Mouse (Mus musculus): ENCODE measurements at regions not wholly inside any gene's neighbourhood (a gene's known extent, or its start where the extent isn't known, plus 50 kb on each side); places are given as distances from the start of the nearest gene placed in this dataset.

DNA sequence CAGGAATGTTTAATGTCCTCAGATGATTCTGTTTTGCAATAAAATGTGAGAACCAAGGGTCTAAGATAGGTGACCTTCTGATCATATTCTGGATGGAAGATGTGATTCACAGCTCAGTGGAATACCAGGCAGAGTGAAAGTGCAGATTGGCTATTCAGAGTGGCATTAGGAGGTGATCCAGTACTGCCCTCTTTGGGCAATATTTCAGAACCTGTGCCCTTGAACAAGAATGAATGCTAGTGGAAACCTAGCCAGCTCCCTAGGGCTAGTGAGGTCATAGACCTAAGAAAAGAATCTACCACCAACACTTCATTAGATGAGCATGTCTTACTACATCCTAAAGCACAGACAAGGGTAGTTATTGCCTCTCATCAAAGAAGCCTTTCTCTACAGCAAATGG lies 372.7 kb upstream of the Trib2 start:
- DNase-seq (ENCODE audit: low spot score): peak; percentile 20

DNA sequence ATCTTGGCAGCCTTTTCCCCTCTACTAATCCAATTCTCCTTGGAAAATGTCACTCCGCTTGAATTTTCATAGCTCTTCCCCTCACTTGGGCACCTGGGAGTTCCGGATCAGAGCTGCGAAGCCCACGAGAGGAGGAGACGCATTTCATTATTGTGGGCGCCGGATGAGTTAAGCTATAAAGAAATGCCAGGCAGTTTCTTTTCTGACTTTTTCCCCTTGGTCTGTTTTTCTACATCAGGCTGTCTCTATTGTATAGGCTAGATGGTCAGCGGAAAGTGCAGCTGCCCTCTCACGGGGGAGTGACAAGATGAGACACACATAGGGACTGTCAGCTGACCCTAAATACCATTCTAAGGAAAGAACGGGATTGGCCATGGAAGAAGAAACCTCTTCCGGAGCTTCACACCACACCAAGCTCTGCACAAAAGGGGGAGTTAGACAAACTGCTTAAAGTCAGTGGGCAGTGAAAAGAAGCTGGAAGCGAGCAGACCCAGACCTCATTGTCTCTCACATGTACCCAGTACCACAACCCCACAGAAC lies 369.3 kb upstream of the Trib2 start:
- no peak for DNase-seq (ENCODE audit: low spot score)

DNA sequence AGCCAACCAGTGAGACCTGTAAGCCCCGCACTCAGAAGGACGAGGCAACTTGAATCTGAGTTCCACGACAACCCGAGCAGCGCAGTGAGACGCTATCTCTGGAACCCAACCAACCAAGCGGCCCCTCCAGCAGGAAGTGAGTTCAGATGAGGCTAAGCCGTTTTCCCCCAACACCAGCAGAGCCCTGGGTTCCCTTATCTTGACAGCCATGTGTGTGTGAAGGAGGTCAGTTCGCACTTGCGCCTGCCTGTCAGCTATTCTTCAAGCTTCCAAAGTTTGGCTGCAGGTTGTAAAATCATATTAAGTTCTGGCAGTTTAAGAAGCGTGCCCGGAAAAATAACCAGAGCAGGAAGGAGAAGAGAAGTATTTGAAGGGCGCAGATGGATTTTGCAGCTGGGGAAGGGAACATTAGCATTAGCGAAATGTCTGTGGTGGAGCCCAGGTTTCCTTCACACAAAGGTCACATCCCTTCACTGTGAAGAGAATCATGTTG lies 368.8 kb upstream of the Trib2 start:
- no peak for DNase-seq (ENCODE audit: low spot score)

DNA sequence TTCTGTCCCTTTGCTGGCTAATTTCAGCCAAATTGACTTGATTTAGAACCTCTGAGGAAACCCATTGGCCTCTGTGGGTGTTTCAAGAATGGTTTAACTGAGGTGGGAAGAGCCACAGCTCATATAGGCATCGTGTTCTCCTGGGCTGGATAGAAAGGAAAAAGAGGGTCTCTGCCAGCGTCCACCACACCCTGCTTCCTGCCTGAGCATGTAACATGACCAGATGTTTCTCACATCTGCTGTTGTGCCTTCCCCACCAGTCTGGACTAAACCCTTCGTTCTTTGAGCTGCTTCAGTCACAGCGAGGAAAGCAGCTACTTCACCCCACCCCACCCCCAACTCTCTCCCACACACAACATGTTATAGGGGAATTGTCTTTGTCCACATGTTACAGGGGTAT lies 366.3 kb upstream of the Trib2 start:
- DNase-seq (ENCODE audit: low spot score): no peak

DNA sequence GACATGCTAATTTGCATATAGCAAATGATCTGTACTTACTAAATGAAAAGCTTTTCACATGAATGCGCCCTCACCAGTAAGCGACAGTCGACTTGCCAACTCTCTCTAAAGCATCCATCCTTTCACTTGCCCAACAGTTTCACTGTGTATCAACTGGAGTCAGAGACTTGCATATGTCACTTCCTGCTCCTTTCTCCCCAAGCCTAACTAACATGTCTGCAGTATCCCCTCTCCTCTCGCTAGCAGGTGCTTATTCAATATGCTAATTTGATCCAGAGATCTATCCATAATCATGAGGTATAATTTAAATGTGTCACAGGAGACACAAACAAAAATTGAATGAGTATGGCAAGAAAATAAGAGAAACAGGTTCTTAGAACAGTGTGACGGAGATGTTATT lies 364.9 kb upstream of the Trib2 start:
- no peak for DNase-seq (ENCODE audit: low spot score)

DNA sequence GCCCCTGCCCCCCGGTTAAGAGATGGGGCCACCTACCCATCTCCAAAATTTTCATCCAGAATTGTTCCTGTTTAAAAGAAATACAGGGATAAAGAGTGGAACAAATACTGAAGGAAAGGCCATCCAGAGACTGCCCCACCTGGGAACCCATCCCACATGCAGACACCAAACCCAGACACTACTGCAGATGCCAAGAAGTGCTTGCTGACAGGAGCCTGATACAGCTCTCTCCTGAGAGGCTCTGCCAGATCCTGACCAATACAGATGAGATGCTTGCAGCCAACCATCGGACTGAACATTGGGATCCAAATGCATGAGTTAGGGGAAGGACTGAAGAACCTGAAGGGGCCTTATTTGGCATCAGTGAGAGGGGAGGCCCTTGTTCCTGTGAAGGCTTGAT lies 363.2 kb upstream of the Trib2 start:
- DNase-seq (ENCODE audit: low spot score): no peak

DNA sequence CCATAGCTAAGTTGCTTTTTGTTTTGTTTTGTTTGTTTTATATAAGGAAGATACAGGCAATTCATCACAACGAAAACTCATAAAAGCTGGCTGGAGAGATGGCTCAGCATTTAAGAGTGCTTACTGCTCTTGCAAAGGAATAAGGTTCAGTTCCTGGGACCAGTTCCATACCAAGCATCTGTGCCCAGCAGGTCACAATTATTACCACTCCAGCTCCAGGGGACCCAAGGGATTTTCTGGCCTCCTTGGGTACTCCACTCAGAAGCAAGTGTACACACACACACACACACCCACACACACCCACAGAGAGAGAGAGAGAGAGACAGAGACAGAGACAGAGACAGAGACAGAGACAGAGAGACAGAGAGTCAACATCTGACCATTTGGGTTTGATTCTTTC lies 359.6 kb upstream of the Trib2 start:
- no peak for DNase-seq (ENCODE audit: low spot score)

DNA sequence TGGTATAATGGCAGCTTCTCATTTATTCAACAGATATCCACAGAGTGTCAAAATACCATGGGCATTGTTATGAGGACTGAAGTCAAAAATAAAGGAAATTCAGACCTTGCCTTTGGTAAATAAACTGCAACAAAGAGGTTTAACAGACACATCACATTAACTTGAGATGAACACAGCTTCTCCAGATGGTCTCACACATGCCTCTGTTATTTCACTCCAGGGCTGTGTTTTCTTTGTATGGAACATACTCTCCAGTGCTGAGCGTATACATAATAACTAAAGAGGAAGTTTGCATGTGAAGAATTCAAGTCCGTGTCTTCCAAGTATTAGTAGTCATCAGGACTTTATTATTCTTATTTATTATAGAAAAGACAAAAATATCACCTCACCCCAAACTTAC lies 355.5 kb upstream of the Trib2 start:
- DNase-seq (ENCODE audit: low spot score): no peak

DNA sequence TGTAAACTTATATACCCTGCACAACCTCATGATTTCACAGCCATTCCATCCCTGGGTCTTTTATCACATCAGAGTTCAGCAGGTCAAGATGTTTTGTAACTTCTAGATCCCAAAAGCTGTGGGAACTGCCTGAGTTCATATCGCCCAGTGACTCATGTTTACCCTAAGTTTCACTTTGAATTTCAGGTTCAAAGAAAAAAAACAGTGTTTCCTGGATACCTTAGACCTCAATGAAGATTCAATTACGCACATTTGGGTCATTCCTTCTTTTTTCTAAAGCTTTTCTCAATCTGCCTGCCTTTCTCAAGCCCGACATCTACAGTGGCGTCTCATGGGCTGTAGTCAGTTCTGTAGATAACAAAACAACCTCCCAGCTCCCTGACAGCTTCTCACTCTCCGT lies 354.9 kb upstream of the Trib2 start:
- DNase-seq (ENCODE audit: low spot score): no peak

DNA sequence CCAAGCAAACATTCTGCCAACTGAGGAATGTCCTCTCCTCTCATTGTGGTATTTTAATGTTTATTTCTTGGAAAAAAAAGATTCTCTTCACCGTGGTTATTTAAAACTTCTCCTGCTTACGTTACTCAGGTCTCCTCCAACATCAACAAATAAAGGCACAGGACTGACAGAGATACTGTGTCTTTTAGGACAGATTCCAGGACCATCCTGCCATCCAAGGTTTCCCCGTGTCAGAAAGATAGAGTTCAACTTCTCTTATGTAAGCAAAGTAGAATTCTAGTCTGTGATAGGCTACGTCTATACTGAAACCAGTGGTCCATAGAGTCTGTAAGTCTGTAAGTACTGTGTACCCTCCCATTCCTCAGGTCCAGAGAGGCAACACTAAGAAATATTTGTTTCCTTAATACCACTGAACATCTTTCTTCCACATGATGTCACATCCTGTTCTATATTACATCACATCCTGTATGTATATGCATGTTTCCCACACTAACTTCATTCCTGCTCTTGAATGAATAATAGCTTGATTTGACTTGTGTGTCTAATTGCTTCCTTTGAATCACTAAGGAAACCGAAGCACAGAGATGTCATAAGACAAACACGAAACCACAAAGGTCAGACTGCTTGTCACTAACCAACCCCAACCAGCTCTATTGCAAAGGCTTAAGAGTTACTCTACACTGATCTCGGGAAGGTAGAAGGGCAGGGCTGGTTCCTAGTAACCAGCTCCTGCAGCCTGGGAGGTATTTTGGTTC lies 353.2 kb upstream of the Trib2 start:
- no peak for DNase-seq (ENCODE audit: low spot score)

DNA sequence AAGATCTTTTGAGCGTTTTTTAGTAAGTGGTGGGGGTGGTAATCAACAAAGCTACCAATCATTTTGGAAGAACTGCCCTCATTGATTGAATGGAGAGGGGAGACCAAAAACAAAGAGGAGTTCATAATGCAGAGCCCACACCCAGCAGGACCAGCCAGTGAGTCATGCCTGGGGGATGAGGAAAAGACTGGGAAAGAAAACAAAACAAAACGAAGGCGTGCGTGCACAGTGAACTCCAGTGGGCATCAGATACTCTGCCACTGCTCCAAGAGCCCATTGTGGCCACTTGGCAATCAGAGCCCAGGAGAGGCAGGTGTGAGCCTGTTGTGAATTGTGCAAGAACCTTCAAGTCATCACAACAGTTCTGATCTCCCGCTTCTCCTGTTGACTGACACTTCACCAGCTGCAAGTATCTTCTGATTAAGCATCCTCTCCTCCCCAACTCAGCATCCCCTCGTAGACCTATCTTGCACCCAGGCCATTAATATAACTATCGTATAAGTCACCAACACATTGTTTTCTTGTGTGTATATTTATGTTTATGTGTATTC lies 351.1 kb upstream of the Trib2 start:
- no peak for DNase-seq (ENCODE audit: low spot score)

DNA sequence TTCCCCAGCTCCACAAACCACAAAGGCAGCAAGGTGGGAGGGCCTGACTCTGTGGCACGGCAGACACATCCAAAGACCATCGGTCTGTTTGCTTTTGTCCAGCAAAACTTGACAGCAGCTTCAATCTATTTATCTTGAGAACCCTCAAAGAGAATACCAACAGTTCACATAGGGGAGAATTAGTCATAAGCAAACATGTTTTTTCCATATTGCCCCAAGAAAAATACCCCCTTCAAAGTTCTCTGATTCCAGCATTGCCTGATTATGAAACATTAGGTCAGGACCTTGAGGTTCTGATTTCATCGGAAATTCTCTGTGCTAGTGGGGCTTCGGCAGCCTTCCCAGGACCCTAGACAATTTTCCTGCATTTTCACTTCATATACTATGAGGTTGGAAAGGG lies 348.4 kb upstream of the Trib2 start:
- no peak for DNase-seq (ENCODE audit: low spot score)

DNA sequence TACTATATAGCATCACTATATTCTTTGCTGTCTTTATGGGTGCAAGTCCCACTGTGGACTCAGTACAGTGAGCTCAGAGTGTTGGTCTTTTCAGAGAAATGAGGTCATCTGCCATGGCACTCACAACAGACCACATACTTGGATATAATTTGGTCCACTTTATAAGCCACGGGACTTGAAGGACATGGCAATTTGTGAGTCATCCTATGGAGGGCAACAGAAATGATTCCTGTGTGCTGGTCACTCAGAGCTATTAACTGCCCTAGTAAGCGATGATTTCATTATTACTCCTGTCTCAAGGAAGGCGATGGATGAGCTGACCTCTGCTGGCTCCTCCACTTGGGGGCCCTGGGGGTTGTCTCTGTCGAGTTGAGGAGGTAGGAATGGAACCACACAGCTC lies 345.2 kb upstream of the Trib2 start:
- DNase-seq (ENCODE audit: low spot score): peak; percentile 57

DNA sequence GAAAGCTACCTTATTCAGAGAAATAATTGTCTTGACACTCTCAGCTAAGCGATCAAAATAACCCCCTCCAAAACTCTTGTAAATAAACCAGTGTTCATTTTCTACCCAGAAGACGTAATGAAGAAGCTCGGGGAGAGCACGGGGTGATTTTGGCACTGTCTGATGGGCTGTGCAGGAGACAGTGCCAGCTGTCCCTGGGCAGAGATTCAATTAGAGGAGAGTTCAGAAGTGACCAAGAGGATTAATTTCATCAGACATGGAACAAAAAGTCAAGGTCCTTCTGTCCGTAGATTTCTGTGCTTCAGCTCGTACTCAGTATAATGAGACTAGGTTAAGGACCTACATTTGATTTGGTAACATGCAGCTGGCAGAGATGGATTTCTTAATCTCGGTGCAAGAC lies 341.2 kb upstream of the Trib2 start:
- peak; percentile 48 for DNase-seq (ENCODE audit: low spot score)

DNA sequence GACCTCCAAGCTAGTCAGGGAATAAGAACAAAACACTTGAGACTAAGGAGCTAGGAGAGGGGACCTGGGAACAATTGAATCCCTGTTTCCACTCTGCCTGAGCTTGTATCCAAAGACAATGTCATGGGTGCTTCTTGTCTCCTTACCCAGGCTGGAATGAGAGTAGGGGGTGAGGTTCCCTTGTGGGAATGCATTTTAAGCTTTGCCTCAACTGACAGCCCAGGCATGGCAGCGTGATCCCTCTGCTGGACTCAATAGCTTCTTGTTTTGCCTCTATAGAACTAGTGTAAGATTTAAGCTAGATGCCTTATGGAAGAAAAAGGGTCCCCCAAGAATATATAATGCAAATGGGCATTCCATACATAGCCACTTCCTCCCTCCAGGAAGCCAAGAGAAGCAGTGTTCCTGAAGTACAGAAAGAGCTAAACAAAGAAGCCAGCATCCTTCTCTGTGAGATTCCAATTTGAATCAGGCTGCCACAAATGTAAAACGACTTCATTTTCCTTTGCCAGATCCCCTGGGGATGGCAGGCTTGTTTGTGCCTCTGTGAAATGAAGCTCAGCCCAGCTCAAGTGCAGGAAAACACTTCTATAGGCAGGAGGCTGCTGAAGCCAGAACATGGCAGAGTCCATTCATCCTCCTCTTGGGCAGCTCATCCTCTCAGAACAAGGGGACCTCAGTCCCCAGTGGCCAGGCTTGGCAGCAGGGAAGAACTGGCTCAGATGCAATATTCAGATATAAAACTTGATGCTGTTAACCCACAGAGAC lies 339.3 kb upstream of the Trib2 start:
- DNase-seq (ENCODE audit: low spot score): peak; percentile 31

DNA sequence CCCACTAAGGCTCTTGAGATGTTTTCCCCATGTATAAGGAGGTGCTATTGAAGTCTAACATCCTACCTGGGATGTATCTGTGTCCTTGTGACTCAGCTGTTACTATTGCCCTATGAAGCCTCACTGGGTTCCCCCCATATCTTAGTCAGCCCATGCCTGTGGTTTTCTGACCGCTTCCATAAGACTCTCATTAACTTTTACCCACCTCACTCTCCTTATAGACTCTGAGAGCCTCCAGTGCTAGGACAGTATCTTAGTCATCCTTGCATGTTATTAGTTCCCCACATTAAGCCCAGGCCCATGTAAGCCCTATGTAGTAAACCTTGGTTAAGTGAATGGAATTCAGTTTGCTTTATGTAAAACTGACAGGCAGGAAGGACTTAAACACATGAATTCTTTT lies 337.5 kb upstream of the Trib2 start:
- DNase-seq (ENCODE audit: low spot score): no peak

DNA sequence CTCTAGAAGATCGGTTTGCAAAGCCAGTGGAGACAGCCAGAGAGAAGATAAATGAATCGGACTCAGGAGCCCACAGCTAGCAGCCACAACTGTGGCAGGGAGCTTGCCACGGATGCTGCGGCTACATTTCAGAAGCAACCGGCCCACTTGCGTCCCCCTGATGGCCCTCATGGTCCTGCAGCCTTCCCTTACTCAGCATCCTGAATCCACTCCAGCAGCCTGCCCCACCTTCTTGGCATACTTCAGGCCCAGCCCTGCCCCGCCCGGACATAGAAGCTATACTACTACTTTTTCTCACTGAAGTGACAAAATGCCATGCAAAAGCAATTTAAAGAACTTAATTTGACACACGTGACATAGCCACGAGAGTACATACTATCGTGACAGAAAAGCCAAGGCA lies 335.4 kb upstream of the Trib2 start:
- peak; percentile 69 for DNase-seq (ENCODE audit: low spot score)

DNA sequence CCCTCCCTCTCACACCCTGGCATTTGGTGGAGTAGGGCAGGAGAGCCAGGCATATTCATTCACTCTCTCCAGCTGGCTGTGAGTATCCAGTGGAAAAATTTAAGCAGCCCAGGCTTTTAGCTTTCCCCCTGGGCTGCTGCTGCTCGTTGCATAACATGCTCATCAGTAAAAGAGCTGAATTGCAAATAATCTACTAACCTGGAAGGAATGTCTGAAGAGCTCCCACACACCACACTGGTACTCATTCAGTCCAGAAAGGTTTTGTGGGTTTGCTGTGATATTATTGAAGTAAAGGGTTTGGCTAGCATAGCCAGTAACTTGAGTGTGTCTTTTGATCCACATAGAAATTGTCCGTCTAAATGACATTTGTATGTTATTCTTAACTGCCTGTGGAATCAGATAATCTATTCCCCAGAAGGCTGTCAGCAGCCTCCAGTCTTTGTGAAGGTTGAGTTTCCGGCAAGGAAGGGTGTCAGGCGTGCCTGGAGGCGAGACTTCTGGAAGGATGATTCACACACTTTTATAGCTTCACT lies 334.5 kb upstream of the Trib2 start:
- DNase-seq (ENCODE audit: low spot score): peak; percentile 58

DNA sequence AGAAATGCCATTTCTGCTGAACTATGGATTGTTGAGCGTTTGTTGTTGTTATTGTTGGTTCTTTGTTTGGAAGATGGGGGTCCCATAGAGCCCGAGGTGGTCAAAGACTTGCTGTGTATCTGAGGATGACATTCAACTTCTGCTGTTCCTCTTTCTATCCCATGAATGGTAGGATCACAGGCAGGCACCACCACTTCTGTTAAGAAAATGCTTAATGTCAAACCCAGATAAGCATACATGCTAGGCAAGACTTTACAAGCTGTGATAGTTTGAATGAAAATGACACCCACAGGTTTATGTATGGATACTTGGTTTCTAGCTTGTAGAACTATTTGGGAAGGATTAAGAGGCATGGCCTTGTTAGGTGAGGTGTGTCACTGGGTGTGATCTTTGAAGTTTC lies 330.2 kb upstream of the Trib2 start:
- no peak for DNase-seq (ENCODE audit: low spot score)

DNA sequence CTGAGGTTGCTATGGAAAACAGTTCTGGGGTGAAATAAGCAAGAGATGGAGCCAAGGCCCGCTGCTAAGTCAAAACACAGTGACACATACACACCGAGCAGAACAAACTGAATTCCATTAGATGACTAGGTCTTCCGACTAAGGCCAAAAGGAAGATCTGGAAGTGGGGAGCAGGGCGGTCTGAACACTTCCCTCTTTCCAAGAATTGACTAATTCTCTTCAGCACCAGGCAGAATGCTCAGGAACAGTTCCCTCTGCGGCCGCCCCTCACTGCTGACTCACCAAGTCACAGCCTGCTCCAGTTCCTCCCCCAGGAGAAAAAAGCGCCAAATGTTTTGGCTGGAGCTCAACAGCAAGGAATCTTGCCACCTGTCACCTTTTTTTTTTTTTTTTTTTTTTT lies 328.9 kb upstream of the Trib2 start:
- DNase-seq (ENCODE audit: low spot score): no peak

DNA sequence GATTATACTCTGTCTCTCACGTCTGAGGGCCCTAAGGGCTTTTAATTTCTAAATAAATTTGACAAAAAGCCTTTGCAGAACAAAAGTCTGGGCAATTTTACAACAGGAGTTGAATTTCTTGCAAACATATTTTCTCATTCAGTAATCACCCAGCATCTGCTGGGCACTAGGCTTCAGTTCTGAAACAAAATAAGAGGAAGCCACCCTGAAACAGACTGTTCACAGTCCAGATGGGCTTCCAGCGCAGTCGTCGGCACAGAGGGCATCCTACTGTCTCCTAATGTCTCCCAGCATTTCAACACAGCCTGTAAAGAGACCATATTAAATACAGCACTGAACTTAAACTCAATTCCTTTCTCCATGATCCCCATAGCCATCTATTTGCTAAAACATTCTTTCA lies 324.5 kb upstream of the Trib2 start:
- DNase-seq (ENCODE audit: low spot score): no peak

DNA sequence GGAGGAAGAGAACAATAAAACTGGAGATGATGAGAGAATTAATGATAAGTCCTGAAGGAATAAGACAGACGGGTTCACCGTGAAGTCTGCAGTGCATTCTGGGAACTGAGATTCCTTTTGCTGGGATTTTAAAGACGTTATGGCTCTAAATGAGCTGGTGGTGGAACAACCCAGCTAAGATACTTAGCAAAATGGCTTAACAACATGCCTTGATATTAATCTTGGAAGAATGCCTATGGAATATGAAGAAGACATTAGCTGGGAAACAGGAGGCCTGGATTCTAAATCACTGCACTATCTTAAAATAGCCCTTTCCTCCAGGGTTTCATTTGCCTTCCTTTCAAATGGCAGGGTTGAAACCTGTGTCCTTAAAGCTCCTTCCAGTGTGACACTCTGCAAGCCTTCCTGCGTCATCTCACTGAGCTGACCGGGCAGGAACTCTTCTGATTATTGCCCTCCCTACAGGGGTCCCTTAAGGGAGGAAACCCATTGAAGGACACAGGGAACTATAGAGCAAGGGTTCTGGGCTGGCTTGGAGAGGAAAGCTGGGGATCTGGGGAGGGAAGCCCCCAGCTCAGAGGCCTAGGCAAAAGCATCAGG lies 323.9 kb upstream of the Trib2 start:
- DNase-seq (ENCODE audit: low spot score): no peak

Data from MN1 (cell line).